Mouse (Mus musculus) urinary bladder, adult 18-20 months (tissue): ENCODE results near the gene Fam53b.
A peak's percentile ranks its signal among the peaks of the same experiment; 100 is the strongest.

ENCODE experiments used
- DNase-seq, 2 experiments: peaks; one replicate each; pipeline ENCODE4 v3.0.0; 2022; ENCODE audit warnings: low spot score in 2 of 2, mixed read lengths in 2 of 2

Gene Fam53b

DNA sequence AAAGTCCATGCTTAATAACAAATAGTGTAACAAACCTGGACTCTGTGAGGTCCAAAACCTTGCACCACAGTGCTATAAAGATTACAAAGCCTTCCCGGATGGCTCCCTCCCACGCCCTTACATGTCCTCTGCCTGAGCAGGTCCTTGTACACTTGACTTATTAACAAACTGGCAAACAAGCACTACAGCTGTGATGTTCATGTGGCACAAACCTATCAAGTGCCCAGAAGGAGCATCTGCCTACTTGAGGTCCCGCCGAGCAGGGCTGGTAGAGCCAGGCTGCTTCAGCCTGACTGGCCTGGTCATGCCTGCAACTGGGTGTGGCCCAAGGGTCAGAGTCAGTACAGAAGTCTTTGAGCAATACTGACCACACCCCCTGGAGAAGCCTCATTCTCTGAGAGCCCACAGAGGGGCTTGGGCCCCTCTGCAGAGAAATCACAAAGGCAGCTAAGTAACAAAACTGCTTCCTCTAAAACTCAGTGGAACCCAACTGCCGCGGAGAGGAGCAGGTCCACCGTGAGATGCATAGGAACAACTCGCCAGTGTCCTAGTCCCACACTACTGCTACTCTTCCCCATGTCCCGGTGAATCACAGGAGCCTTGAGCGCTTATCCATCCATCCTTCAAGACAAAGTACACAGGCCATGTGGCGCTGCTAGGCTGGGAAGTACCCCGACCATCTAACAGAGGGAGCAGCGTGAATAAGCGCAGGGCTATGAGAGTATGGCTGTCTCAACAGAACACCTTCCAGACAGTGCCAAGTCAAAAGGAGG lies 23.1 kb downstream of the Fam53b start:
- DNase-seq, result peak in 1 of 2 experiments; percentile 56

DNA sequence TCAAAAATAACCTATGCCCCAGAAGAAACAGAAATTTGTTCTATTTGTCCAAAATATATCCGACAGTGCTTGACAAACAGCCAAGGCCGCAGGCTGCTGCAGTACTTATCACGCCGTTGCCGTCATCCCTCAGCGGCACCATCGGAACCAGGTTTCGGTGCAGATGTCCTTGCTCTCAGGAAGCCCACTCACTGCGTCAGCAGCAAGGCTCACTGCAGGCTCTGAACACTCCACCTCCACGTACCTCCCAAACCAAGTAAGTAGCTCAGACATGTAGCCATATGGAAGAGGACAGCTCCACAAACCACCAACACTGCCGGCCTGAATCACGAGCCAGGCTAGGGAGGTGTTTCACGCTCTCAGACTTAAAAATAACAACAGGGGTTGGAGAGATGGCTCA lies 24.9 kb downstream of the Fam53b start:
- no peak for DNase-seq

DNA sequence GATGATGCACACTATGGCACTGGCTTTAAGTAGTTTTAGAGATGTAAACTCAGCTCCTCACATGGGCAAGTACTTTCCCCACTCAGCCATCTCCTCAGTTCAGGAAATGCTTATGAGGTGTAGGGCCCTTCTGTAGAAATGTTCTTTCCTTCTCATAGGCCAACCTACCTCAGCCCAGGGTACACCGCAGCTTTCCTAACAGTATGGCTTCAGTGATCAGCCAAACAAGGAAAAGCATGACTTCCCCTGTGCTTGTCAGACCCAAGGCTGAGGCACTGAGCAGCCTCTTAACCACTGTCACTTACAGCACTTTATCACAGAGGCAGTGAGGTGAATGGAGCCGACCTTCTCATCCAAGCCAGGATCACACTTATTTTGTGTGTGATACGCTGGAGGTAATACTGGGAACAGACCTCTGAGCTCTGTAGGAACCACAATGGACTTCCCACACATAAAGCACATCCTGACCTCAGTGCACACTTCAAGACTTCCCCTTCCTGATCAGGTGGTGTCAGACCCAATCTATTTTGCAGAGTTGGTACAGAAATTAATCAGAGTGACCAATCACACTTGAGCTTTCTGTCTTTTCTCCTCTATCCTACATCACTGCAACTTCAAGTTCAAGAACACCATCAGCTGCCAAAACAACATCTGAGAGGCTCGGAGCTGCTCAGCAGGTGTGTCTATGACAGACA lies 26.0 kb downstream of the Fam53b start:
- no peak for DNase-seq

DNA sequence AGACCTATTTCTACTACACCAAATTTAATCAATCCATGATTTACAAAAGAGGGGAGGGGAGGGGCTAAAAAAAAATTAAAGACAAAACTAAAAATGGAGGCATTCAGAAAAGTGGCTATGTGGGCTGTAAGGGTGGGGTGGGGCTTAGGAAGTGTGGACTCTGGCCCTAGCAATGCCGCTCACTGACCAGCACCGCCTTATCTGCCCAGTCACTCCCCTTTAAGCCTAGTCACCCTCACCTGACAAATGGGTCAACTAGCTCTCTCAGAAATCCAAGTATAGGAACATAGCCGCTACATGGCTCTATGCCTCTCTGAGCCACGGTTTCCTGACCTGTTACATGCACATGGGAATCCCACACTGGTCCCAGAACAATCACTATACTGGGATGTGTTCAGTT lies 26.7 kb downstream of the Fam53b start:
- no peak for DNase-seq

DNA sequence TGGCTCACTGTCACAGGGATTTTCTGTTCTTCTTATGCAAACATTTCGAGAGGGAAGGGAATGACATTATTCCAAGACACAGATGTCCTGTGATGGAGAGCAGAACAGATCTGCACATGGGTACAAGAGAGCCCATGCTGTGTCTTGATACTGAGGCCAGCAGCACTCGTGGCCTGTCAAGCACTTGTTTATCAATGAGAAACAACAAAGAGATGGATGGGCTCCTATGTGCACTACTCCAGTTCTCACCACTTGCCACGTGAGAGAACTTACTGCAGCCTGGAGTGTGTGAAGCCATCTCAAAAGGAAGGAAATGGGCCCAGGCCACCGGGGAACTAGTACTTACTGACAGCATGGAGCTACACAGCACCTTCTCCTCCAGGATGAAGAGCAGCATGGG lies 27.2 kb downstream of the Fam53b start:
- no peak for DNase-seq

GRCm38 (mm10) chr7:132786011-132786410 lies 27.7 kb downstream of the Fam53b start:
- DNase-seq, result no peak

DNA sequence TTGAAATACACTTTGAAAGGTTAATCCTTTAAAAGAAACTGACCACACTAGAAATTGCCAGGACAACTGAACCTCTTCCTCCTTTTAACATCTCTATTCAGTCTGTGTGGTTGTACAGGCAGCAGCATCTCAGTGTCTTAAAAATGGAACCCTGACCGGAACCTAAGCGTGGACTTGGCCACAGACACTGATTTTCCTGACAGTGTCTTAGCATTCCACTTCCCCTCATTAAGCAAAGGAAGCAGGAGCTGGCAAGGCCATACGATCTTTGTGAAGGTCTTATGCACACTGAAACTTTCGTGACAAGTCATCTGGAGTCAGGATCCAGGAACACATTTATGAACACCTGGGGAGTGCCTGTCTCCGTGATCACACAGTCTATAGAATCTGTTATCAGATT lies 29.6 kb downstream of the Fam53b start:
- DNase-seq, result no peak

GRCm38 (mm10) chr7:132781850-132782249 lies 31.8 kb downstream of the Fam53b start:
- no peak for DNase-seq

DNA sequence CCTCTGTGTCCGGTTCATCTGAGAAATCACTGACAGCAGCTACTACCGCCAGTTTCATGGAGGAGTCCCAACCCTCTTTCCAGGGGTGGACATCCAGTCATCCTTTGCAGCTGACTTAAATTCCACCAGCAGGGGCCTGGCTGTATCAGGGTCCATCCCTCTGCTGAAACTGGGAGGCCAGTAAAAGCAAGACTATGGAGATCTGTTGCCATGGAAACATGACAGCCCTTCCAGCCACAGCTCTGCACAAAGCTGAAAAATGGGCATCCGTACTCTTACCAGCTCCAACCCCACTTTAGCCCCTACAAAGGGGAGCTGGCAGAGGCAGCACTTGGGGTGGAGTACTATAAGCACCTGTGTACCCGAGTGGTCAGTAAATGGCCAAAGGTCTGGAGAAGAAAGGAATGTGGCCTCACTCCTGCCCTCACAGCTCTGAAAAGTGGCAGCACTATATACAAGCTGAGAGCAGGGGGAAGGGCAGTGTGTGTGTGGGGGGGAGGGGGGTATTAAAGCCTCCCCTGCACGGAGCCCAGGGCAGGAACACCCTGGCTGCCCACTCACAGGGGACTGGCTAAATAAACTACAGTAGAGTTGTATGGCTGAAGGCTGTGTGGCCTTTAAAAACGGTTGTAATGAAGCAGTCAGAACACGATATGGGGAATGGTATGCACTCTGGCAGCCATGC lies 32.4 kb downstream of the Fam53b start:
- DNase-seq, result no peak

DNA sequence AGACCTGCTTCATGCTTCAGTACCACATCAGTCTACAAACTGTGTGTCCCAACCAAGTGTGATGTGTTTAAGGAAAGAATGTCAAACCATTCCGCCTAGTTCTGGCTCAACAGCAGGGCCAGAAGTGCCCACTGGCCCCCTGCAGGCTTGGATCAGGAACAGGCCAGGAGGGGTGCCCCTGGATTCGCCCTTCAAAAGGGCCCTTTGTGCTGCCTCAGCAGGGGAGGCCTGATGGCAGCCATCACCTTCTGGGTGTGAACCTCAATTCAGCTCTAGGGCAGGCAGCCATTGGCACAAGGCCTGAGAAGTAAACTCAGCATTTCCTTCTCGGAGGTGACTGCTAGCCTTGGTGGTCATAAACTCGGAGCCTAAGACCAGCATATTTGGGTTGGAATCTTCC lies 33.1 kb downstream of the Fam53b start:
- DNase-seq, result no peak

DNA sequence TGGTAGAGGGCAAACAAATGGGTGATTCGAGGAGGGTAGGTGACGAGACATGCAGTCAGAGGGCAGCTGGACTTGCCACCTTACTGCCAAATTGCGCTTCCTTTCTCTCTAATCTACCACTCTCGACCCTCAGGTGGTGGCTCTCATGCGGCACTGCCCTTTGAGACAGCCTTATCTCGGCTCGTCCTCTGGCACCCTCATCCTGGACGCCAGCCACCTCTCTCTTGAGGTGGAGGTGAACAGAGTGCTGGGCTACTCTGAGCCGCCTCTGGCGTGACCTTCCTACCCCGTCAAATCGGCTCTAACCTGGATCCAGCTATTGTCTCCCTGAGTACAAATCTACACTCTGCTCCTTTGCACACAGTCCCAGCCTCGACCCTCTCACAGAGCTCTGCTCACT lies 35.1 kb downstream of the Fam53b start:
- DNase-seq, result no peak

DNA sequence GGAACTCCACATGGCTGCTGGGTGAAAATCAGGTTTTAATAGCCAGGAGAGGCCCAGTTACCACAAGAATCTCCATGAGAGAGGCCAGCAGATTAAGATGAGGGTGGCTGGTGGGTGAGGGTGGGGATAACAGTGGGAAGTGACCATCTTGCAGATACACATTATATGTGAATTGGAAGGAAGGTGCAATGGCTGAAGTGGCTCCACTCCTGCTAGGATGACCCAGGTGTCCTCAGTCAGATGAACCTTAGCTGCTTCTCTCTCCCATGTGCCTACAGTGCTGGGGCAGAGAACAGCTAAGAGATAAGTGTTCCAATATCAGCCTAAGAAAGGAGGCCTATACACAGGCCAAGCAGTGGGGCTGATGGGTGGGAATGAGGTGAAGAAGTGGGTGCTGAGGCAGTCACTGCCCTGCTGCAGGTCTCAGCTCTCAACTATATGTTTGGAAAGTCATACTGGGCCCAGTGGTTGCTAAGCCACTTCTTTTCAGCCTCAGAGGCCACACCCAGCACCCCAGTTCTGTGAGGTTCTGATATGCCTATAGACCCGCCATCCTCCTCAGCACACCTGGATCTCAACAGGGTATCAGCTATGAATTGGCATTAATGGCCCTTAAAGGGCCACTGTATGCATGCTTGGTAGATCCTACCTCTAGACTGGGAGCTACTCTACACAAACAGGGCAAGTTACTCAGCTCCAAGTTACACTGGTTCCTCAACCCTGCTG lies 35.8 kb downstream of the Fam53b start:
- no peak for DNase-seq

- no peak for DNase-seq
Observed at GRCm38 (mm10) chr7:132777117-132777516, 36.6 kb downstream of the Fam53b start.

DNA sequence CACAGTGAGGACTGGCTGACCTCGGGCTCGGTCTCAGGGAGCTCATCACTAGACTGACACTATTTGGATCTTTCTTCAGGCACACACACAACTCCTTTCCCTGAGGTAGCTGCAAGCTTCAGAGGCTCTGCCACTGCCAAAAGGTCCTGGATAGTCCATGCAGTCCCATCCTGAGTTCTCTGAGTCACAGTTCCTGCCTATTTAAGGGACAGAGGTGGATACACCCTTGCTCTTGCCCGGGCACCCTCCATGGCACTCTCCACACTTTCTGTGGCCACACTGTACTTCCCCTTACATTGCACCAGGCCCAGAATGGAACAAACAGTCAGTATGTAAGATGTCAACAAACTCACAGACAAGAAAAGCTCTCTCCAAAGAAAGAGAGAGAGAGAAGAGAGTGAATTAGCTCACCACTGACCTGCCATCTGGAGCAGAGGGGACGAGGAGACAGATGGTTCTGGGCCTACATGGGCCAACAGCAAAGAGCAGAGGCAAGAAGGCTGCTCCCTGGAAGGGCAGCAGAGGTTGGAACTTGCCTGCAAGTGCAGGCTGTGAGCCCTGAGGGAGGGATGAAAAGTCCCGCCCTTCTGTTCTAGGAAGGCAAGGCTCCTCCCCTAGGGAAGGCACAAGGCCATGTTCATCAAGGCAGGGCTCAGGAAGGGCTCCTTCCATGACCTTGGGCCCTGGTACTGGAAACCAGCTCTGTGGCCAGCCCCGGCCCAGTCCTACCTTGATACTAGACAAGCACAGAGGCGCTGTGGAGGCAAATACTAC lies 37.2 kb downstream of the Fam53b start:
- no peak for DNase-seq

GRCm38 (mm10) chr7:132775922-132776321 lies 37.8 kb downstream of the Fam53b start:
- DNase-seq, result no peak

- DNase-seq, result no peak
Observed at GRCm38 (mm10) chr7:132775333-132775732, 38.4 kb downstream of the Fam53b start.

DNA sequence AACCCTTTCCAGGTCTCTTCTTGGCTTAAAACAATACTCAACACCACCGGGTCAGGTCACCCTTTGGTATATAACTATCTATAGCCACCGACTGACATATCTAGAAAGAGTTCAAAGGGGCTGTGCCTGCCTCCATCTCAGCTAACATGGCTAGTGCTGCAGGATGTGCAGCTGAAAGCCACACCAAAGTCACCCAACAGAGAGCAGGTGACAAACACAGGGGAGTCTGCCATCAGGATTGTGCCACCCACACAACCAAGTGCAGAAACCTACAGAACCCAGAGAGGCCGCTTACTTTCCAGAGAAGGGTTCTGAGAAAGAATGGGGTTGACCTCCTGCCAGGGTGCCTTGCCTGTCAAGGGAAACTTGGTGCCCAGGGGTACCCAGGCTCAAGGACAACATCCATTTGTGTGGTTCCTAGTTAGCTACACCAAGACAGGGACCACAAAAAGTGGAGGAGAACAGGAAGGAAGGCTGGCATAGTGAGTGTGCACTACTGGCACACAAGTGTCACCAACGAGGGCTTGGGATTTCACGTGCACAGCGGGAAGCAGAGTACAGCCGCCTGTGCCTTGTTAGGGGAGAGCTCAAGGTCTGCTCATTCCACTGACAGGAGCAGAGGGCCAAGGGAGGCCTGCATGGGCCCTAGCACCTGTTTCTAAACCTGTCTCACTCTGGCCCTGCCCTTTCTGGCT lies 40.5 kb downstream of the Fam53b start:
- no peak for DNase-seq

DNA sequence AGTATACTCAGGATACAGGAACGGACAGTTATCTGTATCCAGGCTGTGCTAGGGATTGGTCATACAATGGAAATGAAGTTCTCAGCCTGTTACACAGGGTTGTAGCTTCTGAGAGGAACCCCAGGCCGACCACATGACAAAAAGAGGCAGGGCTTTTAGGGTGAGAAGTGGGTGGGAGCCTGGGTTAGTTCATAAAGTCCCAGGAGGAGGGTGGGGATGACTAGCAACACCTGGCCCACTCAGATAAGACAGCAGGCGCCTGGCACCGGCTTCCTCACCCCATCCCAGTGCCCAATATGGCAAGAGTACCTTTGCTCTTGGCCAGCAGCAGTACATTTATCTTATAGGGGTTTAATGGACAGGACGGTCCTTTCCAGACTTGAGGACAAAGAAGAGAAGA lies 41.2 kb downstream of the Fam53b start:
- no peak for DNase-seq

- DNase-seq, result peak; percentile 31 to 46
Observed at GRCm38 (mm10) chr7:132768498-132769344, 45.0 kb downstream of the Fam53b start.

- DNase-seq, result no peak
Observed at GRCm38 (mm10) chr7:132767999-132768370, 45.7 kb downstream of the Fam53b start.
